Mouse (Mus musculus) v-Abl transformed pro-B cells (cell line): ENCODE measurements around the gene Rnf115.

Experiments
- in situ Hi-C, 2 experiments: fragments of 400-800 bp; cut with MboI; formaldehyde crosslinking; loops; one replicate each; pipeline ENCODE4 v1.15.1; 2025; ENCODE audit not compliant: unreplicated experiment in 2 of 2

Rnf115 gene

DNA sequence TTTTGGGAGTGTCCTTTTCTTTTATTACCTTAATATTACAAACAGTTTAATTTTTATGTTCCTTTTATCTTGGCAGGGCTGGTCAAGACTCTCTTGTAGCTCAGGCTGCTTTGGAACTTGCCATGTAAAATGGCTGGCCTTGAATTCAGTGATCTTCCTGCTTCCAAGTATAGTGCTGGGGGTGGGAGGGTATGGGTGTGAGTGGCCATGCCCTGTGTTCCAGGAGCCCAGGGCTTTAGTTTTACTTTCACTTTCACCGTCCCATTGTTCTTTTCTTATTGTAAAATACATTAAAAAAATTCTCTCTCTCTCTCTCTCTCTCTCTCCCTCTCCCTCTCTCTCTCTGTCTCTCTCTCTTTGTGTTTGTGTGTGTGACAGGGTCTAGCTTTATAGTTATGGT, 37.1 kb downstream of the Rnf115 start:
- in situ Hi-C loops = no loop called here

DNA sequence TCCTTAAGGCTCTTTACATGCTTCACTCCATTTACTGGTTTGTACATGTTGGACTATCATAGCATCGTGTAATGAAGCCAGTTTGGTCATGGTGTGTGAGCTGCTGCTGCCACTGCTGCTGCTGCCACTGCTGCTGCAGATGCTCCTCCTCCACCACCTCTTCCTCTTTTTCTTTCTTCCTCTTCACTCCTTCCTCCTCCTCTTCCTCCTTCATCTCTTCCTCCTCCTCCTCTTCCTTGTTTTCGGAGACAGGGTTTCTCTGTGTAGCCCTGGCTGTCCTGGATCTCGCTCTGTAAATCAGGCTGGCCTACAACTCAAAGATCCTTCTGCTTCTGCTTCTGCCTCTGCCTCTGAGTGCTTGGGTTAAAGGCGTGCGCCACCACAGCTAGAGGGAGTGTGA, 42.5 kb downstream of the Rnf115 start:
- in situ Hi-C loops = no loop called here

DNA sequence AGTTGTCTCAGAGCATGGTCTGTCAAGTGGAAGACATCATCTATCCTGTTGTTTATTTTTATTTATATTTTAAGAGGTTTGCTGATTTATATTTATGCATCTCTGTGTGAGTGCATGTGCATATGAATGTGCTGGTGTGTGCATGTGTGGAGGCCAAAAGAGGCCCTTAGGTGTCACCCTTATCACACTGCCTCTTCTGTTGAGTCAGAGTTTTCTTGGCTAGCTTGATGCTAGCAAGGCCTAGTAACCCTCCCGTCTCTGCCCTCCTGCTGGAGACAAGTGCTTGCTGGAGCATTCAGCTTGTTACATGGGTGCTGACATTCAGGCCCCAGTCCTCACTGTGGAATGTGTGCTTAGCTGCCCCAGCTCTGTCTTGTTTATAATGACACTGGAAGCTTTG, 45.5 kb downstream of the Rnf115 start:
- in situ Hi-C loops = no loop called here

DNA sequence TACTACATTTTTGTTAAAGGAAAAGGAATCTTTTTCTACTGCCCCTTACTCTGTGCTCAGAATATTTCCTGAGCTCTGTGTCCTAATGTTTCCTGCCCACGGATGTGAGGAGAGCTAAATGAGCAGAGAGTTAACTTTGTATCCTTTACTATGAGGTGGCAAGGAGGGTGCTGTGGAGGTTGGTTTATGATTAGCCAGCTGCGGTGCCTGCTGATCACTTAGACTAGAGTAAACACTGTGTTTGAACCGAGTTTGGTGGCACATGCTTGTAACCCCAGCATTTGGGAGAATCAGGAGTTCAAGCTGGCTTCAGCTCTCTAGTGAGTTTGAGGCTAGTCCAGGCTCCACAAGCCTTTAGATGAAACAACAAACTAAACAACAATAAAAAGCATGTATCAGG, 49.7 kb downstream of the Rnf115 start:
- in situ Hi-C loops = no loop called here

DNA sequence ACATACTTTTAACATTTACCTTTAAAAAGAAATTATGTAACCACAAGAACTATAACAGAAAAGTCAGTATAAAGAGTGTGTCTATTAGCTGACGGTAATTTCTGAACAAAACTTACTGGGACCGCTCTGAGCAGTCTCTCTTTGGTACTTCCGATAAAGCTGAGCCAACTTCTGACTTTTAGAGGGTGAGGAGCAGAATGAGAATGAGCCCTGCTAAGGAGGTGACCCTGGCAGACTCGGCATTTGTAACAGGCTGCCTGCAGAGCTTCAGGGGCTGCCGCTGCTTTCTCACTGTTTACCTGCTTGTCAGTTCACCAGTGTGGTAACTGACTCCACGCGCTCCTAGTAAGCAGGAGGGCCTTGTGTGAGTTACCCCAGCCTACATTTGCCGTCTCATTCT, 54.8 kb downstream of the Rnf115 start:
- in situ Hi-C loops = no loop called here

DNA sequence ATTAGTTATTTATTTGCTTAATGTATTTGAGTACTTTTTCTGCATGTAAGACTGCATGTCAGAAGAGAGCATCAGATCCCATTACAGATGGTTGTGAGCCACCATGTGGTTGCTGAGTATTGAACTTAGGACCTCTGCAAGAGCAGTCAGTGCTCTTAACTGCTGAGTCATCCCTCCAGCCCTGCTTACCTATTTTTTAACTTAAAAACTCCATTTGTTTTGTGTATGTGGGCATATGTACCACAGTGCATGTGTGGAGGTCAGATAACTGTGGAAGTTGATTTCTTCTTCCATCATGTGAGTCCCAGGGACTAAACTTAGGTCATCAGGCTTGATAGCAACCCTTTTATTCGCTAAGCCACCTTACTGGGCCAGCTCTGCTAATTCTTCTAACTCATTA, 60.3 kb downstream of the Rnf115 start:
- in situ Hi-C loops = no loop called here

DNA sequence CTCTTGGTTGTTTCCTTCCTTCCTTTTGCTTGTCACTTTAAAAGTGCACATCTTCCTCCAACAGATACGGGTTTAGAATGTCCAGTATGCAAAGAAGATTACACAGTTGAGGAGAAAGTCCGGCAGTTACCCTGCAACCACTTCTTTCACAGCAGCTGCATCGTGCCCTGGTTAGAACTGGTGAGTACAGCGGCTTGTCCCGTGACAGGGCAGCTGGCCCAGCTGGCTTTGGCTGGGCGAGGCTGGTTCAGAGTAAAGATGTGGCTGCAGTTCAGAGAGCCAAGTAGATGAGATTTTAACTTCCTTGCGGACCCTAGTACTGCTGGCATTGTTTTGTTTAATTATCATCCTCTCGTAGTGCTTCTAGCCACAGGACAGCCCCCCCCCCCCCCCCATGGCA, 61.0 kb downstream of the Rnf115 start:
- in situ Hi-C loops = no loop called here

DNA sequence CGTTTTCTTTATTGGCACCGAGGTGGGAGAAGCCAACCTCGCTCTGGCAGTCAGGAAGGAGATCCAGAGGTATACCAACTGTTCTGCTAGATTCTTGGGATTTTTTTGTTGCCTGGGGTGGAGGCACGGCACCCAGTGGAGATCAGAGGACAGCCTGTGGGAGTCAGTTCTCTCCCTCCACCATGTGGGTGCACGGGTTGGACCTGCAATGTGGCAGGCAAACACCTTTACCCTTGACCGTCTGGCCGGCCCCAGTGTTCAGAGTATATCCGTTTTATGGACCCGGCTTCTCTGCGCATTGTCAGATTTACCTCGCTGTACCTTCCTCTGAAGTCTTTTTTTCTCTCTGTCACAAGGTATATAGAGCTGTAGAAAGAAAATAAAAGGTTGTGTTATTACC, 72.8 kb downstream of the Rnf115 start:
- in situ Hi-C loops = loop anchor here (25.0 kb wide), 3 partner anchors 287 to 787 kb away; no protein-coding TSS in a partner anchor

DNA sequence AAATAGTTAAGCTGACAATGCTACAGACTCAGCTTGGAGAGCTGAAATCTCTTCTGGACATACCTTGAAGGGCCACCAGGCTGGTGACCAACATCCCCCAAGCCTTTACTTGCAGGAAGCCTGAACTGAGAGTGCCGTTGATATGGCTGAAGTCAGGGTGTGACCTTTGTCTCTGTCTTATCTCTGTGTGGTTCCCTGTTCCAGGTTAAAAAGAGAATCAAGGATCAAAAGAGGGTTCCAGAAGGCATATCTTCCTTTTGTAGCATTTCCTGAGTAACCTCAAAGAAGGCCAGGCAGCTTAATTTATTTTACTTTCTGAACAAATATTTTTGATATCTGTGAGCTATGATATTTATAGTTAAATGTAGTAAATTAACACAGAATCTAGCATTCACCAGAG, 74.8 kb downstream of the Rnf115 start:
- in situ Hi-C loops = loop anchor here (25.0 kb wide), 3 partner anchors 285 to 785 kb away; no protein-coding TSS in a partner anchor

DNA sequence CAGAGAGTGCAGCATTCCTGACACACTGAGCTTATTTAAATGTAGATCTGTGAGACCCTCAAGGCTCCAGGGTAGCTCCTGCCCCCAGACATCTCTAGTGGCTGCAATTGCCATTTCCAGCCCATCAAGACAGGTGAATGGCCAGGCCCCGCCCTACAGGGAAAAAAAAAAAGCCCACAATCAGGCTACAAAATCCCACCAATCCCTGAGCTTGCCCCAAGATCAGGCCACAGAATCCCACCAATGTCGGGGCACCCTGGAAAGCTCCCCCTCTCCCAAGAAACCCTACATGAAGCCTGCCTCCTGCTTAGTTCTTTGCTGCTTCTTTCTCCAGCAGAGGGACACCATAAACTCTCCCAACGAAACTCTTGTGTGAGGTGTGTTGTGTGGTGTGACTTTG, 80.7 kb downstream of the Rnf115 start:
- in situ Hi-C loops = loop anchor here (25.0 kb wide), 3 partner anchors 279 to 779 kb away; no protein-coding TSS in a partner anchor

DNA sequence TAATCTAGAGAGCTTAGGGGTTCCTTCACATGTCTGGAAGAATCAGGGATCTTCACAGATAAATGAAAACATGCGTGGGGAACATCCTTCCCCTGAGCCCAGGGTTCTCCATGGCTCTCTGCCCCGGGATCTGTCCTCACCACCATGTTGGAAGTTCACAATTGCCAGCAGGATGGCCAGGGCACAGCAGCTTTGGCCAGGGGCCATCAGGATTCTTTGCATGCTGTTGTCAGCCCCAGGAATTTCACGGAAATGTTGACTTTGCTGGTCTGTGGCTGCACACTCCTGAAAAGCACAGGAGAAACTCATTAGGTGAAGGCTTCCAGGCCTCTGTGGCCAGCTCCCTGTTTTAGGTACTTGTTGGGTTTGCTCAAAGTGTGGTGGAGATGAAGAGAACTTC, 81.2 kb downstream of the Rnf115 start:
- in situ Hi-C loops = loop anchor here (25.0 kb wide), 3 partner anchors 279 to 779 kb away; no protein-coding TSS in a partner anchor

DNA sequence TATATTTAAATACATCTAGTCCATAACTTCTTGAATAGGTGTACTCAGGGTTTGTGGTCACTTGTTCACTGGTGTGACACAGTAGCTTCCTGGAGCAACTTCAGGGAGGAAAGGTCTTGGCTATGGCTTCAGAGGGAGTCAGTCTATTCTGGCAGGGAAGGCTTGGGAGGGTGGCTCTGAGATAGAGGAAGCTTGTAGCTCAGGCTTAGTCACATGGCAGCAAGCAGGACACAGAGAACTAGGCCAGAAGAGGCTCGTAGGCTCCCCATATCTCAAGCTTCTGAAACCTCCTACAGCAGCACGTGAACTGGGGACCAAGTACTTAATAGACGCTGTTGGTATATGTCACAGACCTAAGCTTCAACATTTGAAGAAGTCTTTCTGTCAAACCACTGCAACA, 83.8 kb downstream of the Rnf115 start:
- in situ Hi-C loops = loop anchor here (5.0 to 25.0 kb wide), 7 partner anchors 96 to 776 kb away; partner anchors contain the start of gene Gpr89 (in 1 of the 2)

DNA sequence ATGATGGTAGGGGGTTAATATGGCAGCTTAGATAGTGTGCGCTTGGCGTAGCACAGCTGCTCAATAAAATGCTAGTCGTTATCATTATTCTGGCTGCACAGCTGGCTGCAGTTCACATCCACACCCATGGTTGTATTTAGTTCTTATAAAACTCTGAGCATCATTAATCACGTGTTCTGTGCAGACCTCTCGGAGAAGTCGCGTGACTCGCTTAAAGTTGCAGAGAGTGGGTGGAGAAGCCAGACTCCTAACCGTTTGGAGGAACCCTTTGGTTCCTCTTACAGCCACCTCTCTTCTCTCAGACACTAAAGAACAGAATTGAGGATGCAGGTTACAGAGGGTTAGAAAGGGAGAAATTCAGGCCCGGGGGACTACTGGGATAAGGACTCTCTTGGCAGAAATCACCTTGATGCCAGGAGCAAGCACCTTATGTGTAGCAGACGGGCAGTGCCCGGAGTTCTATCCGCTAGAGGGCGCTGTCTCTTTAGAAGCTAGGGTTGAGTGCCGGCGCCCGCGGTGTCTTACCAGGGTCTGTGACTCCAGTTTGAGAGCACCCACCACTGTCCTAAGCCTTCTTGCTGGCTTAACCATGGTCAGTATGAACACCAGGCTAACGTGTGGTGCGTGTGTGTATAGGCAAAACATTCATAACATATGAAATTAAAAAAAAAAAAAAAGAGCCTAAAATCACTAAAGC, 85.1 kb downstream of the Rnf115 start:
- in situ Hi-C loops = loop anchor here (5.0 to 25.0 kb wide), 7 partner anchors 95 to 775 kb away; partner anchors contain the start of gene Gpr89 (in 1 of the 2)

DNA sequence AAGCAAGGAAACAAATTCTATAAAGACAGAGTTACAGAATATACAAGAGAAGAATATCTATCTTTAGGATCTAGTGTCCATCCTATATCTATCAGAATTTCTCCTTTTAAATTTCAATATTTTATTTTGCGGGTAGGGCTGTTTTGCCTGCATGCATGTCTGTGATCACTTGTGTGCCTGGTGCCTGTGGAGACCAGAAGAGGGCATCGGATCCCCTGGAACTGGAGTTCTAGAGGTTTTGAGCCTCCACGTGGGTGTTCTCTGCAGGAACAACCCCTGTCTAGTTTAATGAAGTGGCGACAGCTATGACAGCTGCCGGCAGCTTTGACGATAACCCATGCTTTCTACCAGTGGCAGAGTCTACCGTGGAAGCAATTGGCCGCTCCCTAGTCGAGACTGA, 85.6 kb downstream of the Rnf115 start:
- in situ Hi-C loops = loop anchor here (5.0 to 25.0 kb wide), 7 partner anchors 94 to 774 kb away; partner anchors contain the start of gene Gpr89 (in 1 of the 2)

DNA sequence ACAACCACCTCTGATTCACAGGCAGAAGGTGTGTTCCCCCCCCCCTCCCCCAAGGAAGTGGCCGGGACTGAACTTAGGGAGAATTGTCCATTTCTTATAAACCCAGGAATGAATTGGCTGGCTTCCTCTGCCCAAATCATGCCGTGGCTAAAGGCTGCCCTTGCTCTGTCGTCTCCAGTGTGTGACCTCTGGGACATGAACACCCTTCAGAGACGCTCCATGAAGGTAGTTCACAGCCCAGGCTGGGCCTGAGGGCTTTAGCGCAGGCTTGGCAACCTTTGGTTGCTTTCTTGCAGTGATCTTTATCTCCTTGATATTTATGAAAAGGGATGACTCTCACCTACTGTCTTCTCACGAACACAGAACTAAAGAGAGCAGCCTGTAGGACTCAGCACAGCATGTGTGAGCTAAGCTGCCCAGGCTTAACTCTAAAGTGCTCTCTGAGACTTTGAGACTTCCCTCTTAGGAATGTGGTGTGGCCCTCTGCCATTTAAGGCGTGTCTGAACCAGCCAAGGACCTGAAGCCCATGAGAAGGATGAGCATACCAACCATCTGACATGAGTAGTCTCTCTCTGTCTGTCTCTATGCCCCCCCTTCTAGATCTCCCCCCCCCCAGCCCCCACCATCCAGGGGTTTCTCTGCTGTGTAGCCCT, 86.3 kb downstream of the Rnf115 start:
- in situ Hi-C loops = loop anchor here (5.0 to 25.0 kb wide), 7 partner anchors 94 to 774 kb away; partner anchors contain the start of gene Gpr89 (in 1 of the 2)

DNA sequence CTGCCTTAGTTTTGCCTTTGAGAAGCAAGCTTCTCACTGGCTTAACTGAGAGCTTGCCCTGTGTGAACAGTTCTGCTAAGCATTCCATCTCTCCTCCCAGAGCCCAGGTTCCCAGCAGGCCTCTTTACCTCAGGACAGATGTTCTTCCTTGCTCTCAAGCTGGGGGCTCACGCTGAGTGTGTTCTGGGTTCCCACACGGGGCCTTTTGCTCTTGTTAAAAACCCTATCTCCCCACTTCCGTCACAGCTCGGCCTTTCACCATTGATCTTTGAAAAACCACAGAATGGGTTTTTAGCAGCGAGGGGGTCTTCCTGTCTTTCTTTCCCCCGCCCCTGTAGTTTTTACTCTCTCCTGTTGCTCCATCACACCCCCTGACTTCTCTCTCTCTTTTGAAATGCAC, 86.9 kb downstream of the Rnf115 start:
- in situ Hi-C loops = loop anchor here (5.0 to 25.0 kb wide), 7 partner anchors 93 to 773 kb away; partner anchors contain the start of gene Gpr89 (in 1 of the 2)

DNA sequence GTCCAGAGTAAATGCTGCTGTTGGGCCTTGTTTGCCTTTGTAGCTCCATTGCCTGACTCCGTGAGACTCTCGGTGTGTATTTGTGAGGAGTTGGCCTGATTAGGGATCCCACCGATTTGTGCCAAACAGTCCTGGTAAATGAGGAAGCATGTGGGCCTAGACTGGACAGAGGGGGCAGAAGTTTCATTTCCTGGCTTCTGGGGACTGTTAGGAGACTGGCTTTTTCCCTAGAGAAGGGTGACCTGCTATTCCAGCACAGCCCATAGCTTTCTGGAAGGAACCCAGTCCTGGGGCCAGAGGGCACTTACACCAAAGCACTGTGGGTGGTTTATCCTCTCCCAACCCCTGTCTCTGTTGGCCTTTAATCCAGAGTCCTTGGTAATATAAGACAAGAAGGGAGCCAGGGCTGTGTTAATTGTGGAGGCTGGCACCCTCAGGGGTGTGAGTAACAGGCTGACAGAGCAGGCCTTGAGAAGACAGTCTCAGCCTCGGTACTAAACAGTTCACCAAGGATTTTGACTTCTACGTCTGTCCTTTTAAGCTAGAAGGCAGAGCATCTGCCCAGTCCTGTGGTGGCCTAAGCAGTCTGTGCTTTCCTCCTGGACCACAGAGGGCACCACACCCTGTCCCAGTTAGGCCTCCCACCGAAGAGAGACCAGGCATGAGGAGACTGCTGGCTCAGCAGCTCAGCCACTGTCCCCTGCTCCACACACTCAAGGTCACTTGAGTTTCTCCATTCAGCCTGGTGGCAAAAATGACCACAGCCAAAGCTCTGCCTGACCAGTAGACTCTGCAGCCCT, 92.9 kb downstream of the Rnf115 start:
- in situ Hi-C loops = loop anchor here (25.0 kb wide), 3 partner anchors 267 to 767 kb away; no protein-coding TSS in a partner anchor

DNA sequence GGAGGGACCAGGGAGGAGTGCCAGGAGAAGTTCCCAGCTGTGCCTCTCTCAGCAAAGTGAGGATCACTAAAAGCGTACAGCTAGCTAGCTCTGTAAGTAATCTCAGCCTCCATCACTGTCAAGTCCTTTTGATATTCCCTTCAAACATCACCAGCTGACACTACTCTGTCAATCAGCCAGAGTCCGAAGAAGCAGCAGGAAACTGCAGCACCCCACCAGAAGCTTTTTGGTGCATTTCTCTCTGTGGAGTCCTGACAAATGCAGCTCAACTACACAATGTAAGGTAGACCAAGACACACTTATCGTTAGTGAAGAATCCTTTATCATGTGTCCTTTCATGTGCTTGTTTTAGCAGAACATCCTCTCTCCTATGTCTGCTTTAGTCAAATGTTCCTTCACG, 94.1 kb downstream of the Rnf115 start:
- in situ Hi-C loops = loop anchor here (25.0 kb wide), 3 partner anchors 266 to 766 kb away; no protein-coding TSS in a partner anchor

DNA sequence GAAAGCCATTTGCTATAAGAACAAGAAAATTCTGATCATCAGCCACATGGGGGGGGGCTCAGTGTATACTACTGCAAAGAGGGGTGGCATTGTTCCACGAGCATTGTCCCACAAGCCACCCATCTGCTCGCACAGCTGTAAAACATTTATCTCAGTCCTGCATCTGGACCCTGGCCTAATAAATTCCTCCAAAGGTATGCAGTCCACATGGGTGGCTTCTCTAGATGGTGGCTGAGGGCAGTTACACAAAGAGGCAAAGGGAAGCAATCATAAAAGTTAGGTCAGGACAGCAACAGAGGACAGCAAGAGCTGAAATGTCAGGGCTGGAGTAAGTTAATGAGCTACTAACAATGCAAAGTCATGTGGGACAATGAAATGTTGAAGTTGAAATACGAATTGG, 96.2 kb downstream of the Rnf115 start:
- in situ Hi-C loops = loop anchor here (25.0 kb wide), 3 partner anchors 264 to 764 kb away; no protein-coding TSS in a partner anchor

DNA sequence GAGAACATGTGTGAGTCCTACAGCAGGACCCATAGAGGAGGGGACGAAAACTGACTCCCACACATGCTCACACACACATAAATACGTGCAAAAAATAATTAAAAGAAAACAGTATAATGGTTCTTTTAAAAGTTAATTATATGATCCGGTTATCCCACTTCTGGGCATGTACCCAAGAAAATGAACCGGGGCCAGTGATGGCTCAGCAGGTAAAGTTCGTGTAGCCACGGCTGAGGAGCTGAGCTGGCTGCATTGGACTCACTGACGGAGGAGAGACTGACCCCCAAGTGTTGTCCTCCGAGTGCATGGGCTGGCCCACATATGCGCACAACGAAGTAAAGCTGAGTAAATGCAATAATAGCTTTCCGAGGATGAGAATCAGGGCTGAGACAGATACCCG, 97.2 kb downstream of the Rnf115 start:
- in situ Hi-C loops = loop anchor here (25.0 kb wide), 3 partner anchors 263 to 763 kb away; no protein-coding TSS in a partner anchor

DNA sequence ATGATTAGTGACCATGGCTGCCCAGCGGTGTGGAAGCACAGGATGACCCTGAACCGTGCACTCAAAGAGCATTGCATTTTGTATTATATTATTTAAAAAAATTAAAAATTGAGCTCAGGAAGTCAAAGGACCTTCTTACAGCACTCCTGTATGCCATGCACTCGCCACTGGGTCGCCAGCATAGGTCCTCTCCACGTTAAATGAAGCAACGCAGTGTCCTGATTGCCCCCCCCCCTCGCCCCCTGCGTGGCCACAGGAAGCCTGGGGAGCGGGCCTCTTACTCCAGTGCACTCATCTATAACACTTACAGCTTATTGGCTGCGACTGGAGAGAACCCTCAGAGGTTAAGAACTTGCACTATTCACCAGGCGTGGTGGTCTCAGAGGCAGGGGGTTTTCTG, 97.8 kb downstream of the Rnf115 start:
- in situ Hi-C loops = no loop called here
